Mouse (Mus musculus) small intestine, adult 2 months (tissue): Measurements from ENCODE around the gene Phactr1.

Experiments used
- CTCF ChIP-seq: fragments of 200-500 bp; IDR thresholded peaks from 2 replicates; pipeline ENCODE4 v1.5.1; 2012; ENCODE audit warnings: low read depth, mild to moderate bottlenecking, control low read depth, inconsistent platforms, low read length, moderate library complexity, mixed read lengths; ENCODE audit not compliant: insufficient replicate concordance, insufficient read length; ENCODE audit errors: extremely low read depth
- POLR2A ChIP-seq: fragments of 200-500 bp; IDR thresholded peaks from 2 replicates; pipeline ENCODE4 v1.6.1; 2012; ENCODE audit warnings: low read depth, mild to moderate bottlenecking, control low read depth, inconsistent platforms, low read length, moderate library complexity

GRCm38 (mm10) chr13:43177317-43177716, 496.9 kb downstream of the Phactr1 start:
- TF ChIP-seq CTCF = no peak
- no peak for TF ChIP-seq POLR2A
